Mouse (Mus musculus): ENCODE results near the gene Tada2b. TPM values are rescaled to one million over a fixed set of nuclear protein-coding genes. Genes with fewer than 3 reads are reported as not detected.

Tada2b gene
- polyA plus RNA-seq, 1 experiment from 2014 or later, result 1.2 TPM

DNA sequence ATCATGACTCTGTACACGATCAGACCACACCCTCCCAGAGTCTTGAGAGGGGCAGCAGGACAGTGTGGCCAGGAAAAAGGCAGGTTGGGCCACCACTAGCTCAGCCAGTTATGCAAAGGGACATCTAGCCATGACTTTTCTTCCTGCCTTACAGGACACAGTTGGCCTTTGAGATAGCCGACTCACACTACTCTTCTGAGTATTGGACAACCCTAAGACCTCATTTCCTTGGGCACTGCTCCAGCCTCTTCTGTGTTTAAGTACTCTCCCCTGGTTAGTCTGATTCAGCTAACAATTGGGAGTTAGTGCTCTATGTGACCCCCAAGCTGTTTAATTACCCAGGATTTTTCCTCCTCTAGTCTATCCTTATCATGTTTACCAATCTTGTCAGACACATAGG is 4.3 kb downstream of the Tada2b start:
- DNase-seq, result no peak
- H3K4me1 ChIP-seq (replicated peaks), result peaks cover 59% of the 10 kb centered on the region
- H3K4me3 ChIP-seq (replicated peaks), result no peak overlapping the region
- H3K9me3 ChIP-seq (replicated peaks), result no peaks in the 10 kb centered on the region
- H3K27me3 ChIP-seq, result peaks cover 1% of the 10 kb centered on the region; the same call in 1 of the 2 replicates
- no peak overlapping the region for H3K27ac ChIP-seq
- 0 out of 2 replicates have a peak overlapping the region, but pooled peaks have one; percentile 24 for H3K9ac ChIP-seq
- H3K4me2 ChIP-seq, result no peak overlapping the region
- no peak for ATAC-seq (ENCODE audit: low read depth)
- H3K36me3 ChIP-seq, result peaks cover 21% of the 10 kb centered on the region
- 42% methylated on average over 2 of the region's 2 CpGs for WGBS (ENCODE audit: insufficient replicate concordance)

DNA sequence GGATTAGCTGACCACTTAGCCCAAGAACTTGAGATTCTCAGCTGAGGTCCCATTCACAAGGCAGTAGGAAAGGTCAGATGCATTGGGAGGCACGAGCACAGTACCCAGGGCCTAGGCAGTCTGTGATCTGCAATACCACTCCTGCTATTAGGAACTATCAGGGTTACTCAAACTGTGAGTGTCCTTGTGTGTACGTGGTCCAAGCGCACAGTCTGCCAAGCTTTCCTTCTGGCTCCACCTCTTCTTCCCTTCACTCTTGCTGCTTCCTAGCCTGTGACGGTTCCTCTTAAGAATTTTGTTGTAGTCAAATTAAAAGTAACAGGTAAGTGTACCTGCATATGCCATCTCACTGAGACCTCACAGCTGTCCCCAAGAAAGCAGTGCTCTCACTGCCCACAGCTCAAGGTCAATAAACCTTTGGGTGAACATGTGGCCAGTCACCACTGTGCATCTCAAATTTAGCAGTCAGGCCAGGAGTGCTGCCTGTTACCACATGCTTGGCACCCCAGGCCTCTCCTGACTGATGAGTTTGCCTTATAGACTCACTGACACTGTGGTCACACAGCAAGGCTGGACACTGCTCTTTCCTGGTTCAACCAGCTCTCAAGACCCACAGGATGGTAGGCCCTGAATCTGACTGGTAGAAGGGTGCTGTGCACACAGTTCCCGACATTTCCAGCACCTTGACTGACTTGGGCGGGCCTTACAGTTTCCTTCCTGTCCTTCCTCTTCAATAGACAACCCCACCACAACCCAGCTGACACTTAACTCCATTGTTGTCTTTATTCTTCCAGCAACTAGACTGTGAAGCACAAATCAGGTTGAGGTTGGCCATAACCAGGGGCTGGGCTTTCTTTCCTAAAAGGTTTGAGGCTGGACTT is 5.3 kb downstream of the Tada2b start:
- Histone ChIP-seq H3K4me3 (replicated peaks) (no peak overlapping the region), H3K4me2 (no peak overlapping the region), H3K4me1 (replicated peaks) (peaks cover 56% of the 10 kb centered on the region), H3K36me3 (peaks cover 28% of the 10 kb centered on the region), H3K27me3 (no peaks in the 10 kb centered on the region), H3K9me3 (replicated peaks) (no peaks in the 10 kb centered on the region), H3K9ac (no peak overlapping the region), H3K27ac (no peak overlapping the region)
- WGBS (ENCODE audit: insufficient replicate concordance), result 62% methylated on average over 6 of the region's 6 CpGs
- ATAC-seq (ENCODE audit: low read depth), result no peak
- DNase-seq, result no peak

DNA sequence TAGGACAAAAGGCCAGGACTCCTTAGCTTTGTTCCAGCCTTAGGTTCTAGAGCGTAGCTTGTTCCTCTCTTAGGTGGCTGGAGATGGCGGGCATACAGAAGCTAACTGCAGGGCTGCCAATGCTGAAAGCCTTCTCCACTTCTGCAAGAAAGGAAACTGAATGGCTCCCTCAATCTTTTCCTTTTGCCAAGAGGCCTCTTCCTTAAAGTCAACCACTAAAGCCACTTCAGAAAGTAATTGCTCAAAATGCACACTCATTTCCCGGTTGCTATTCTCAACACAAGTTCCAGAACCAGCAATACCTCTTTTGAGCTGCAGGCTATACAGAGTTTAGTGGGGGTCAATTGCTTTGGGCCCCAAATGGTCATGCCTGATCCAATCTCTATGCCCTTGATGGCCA is 6.6 kb downstream of the Tada2b start:
- H3K27me3 ChIP-seq, result no peaks in the 10 kb centered on the region
- ATAC-seq (ENCODE audit: low read depth) (no peak), DNase-seq (no peak)
- H3K4me3 ChIP-seq (replicated peaks), result no peak overlapping the region
- H3K36me3 ChIP-seq, result peaks cover 41% of the 10 kb centered on the region
- H3K9ac ChIP-seq, result no peak overlapping the region
- H3K4me1 ChIP-seq (replicated peaks), result peaks cover 44% of the 10 kb centered on the region
- peak overlapping the region; percentile 30; the same call in 1 of the 2 replicates for H3K27ac ChIP-seq
- no peak overlapping the region for H3K4me2 ChIP-seq
- WGBS (ENCODE audit: insufficient replicate concordance), result 55% methylated on average over 3 of the region's 3 CpGs
- H3K9me3 ChIP-seq (replicated peaks), result no peaks in the 10 kb centered on the region

GRCm38 (mm10) chr5:36474283-36474682 is 9.8 kb downstream of the Tada2b start:
- Histone ChIP-seq H3K9ac (no peak overlapping the region), H3K27ac (no peak overlapping the region), H3K4me3 (replicated peaks) (no peak overlapping the region), H3K4me1 (replicated peaks) (peaks cover 12% of the 10 kb centered on the region), H3K4me2 (no peak overlapping the region), H3K9me3 (replicated peaks) (no peaks in the 10 kb centered on the region), H3K36me3 (peaks cover 68% of the 10 kb centered on the region), H3K27me3 (no peaks in the 10 kb centered on the region)
- 82% methylated on average over 5 of the region's 5 CpGs for WGBS (ENCODE audit: insufficient replicate concordance)
- 0 out of 2 replicates have a peak, but pooled peaks have one; percentile 27 for ATAC-seq (ENCODE audit: low read depth)
- DNase-seq, result peak; percentile 50

- no peak overlapping the region for H3K4me3 ChIP-seq (replicated peaks)
- H3K27ac ChIP-seq, result no peak overlapping the region
- no peaks in the 10 kb centered on the region for H3K27me3 ChIP-seq
- WGBS (ENCODE audit: insufficient replicate concordance), result 81% methylated on average over 4 of the region's 4 CpGs
- DNase-seq (no peak), ATAC-seq (ENCODE audit: low read depth) (no peak)
- no peaks in the 10 kb centered on the region for H3K9me3 ChIP-seq (replicated peaks)
- H3K36me3 ChIP-seq, result peaks cover 81% of the 10 kb centered on the region
- no peak overlapping the region for H3K9ac ChIP-seq
- H3K4me2 ChIP-seq, result no peak overlapping the region
- H3K4me1 ChIP-seq (replicated peaks), result 0 out of 2 replicates have a peak, but pooled peaks cover 11% of the 10 kb centered on the region
These were observed 11.0 kb downstream of the Tada2b start for GRCm38 (mm10) chr5:36472876-36473655.

DNA sequence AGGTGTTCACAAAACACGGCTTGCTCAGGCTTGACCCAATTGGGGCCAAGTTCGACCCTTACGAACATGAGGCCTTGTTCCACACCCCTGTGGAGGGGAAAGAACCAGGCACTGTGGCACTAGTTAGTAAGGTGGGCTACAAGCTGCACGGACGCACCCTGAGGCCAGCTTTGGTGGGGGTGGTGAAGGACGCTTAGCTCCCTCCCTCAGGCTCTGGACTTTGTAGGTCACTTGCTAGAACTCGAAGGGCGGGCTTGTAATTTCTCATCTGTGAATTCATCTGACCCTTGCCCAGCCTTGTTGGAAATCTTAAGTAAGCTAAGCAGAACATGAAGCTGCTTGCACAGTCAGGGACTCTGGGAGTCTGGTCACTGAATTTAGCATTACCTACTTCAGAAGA is 12.9 kb downstream of the Tada2b start:
- H3K4me1 ChIP-seq (replicated peaks), result peaks cover 19% of the 10 kb centered on the region

GRCm38 (mm10) chr5:36465889-36466288 is 18.2 kb downstream of the Tada2b start:
- ATAC-seq (ENCODE audit: low read depth) (no peak), DNase-seq (no peak)
- H3K4me2 ChIP-seq, result peak overlapping the region; percentile 97
- H3K4me1 ChIP-seq (replicated peaks), result peaks cover 49% of the 10 kb centered on the region
- peak overlapping the region; percentile 72 for H3K27ac ChIP-seq
- peaks cover 40% of the 10 kb centered on the region for H3K36me3 ChIP-seq
- H3K9me3 ChIP-seq (replicated peaks), result no peaks in the 10 kb centered on the region
- WGBS (ENCODE audit: insufficient replicate concordance), result 6% methylated on average over 8 of the region's 8 CpGs
- peak overlapping the region; percentile 92 for H3K9ac ChIP-seq
- H3K4me3 ChIP-seq (replicated peaks), result peak overlapping the region; percentile 93
- H3K27me3 ChIP-seq, result no peaks in the 10 kb centered on the region

More for the DNA sequence above, 12.9 kb downstream of the Tada2b start:
- H3K9ac ChIP-seq, result no peak overlapping the region
- H3K4me2 ChIP-seq, result no peak overlapping the region
- H3K36me3 ChIP-seq, result peaks cover 86% of the 10 kb centered on the region
- no peak for ATAC-seq (ENCODE audit: low read depth)
- DNase-seq, result no peak
- H3K4me3 ChIP-seq (replicated peaks), result no peak overlapping the region
- H3K9me3 ChIP-seq (replicated peaks), result no peaks in the 10 kb centered on the region
- no peak overlapping the region for H3K27ac ChIP-seq
- H3K27me3 ChIP-seq, result no peaks in the 10 kb centered on the region
- WGBS (ENCODE audit: insufficient replicate concordance), result 86% methylated on average over 8 of the region's 8 CpGs

GRCm38 (mm10) chr5:36464709-36465661 is 19.1 kb downstream of the Tada2b start, which contains the start of gene Grpel1:
Gene Grpel1 (plus strand): TSS chr5:36464998.
- DNase-seq, result peak; percentile 99
- WGBS (ENCODE audit: insufficient replicate concordance), result under 1% methylated on average over 66 of the region's 68 CpGs
- Histone ChIP-seq H3K9ac (peak within 1 kb of the TSS; percentile 92), H3K27me3 (no peaks in the 10 kb centered on the region), H3K9me3 (replicated peaks) (no peaks in the 10 kb centered on the region), H3K27ac (peak within 1 kb of the TSS; percentile 72), H3K4me2 (peak within 1 kb of the TSS; percentile 97), H3K4me3 (replicated peaks) (peak within 1 kb of the TSS; percentile 93), H3K4me1 (replicated peaks) (peaks cover 49% of the 10 kb centered on the region), H3K36me3 (peaks cover 31% of the 10 kb centered on the region)
- peak; percentile 95 for ATAC-seq (ENCODE audit: low read depth)

DNA sequence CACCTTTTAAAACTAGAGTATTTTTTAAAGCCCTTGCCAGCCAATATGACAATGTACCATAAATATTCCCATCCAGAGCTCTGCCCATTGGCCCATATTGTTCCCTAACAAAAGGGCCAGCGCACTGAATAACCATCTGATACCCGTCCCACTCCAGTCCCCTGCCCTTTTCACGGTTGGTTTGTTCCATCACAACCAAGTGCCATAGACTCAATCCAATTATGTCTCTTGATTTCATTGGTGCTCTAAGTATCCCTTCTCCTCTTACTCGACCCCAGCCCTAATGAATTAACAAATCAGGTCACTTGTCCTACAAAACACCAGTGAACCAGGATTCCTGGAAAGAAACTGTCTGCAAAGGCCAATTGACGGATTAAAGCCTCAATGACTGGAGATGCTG is 20.7 kb downstream of the Tada2b start:
- H3K36me3 ChIP-seq, result peaks cover 15% of the 10 kb centered on the region
- no peak overlapping the region for H3K27ac ChIP-seq
- H3K9me3 ChIP-seq (replicated peaks), result no peaks in the 10 kb centered on the region
- H3K4me1 ChIP-seq (replicated peaks), result peaks cover 45% of the 10 kb centered on the region
- H3K4me2 ChIP-seq, result 0 out of 2 replicates have a peak overlapping the region, but pooled peaks have one; percentile 91
- ATAC-seq (ENCODE audit: low read depth), result no peak
- 61% methylated on average over 5 of the region's 5 CpGs for WGBS (ENCODE audit: insufficient replicate concordance)
- DNase-seq, result no peak
- H3K9ac ChIP-seq, result 0 out of 2 replicates have a peak overlapping the region, but pooled peaks have one; percentile 76
- H3K4me3 ChIP-seq (replicated peaks), result peak overlapping the region; percentile 93; the same call in 1 of the 2 replicates
- H3K27me3 ChIP-seq, result no peaks in the 10 kb centered on the region

DNA sequence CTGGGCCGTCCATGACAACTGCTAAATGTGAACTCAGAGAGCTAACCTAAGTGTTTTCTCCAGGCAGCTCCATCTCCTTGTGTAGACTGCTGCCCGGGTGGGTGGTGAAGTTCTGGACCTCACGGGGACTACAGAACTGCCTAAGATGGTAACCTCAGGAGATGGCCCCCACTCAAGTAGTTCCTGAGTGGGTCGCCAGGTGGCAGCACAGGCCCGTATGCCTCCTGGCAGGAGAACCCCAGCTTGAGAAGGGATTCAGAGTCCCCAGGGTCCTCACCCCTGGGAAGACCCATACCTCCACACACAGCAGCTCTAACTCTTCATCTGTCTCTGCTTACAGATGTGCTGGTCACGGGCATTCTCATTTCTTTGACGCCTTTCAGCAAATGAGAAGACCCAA is 21.3 kb downstream of the Tada2b start:
- H3K4me2 ChIP-seq, result no peak overlapping the region
- DNase-seq, result peak; percentile 62
- no peaks in the 10 kb centered on the region for H3K9me3 ChIP-seq (replicated peaks)
- H3K27ac ChIP-seq, result no peak overlapping the region
- peaks cover 41% of the 10 kb centered on the region for H3K4me1 ChIP-seq (replicated peaks)
- no peak overlapping the region for H3K4me3 ChIP-seq (replicated peaks)
- ATAC-seq (ENCODE audit: low read depth), result no peak
- H3K36me3 ChIP-seq, result peaks cover 9% of the 10 kb centered on the region
- no peak overlapping the region for H3K9ac ChIP-seq
- WGBS (ENCODE audit: insufficient replicate concordance), result 11% methylated on average over 7 of the region's 7 CpGs
- H3K27me3 ChIP-seq, result no peaks in the 10 kb centered on the region

Data from liver, embryonic 13.5 days (tissue).